Mouse (Mus musculus) heart, postnatal 10 days (tissue): Measurements from ENCODE around the gene Vmn2r53. TPM values are rescaled to one million over a fixed set of nuclear protein-coding genes. Genes with fewer than 3 reads are reported as not detected.
"Not testable (repeated sequence)": the region's sequence is repeated elsewhere in the genome, so short reads cannot be mapped to it uniquely, and the experiment has no call there.

ENCODE experiments used
- DNase-seq, 2 experiments: peaks; one replicate each; pipeline ENCODE4 v3.0.0; 2021
- intact Hi-C: fragments of 180-260 bp; cut with DNase I; formaldehyde crosslinking; loops from one replicate; pipeline ENCODE4 v1.15.1; 2025
- total RNA-seq, 2 experiments: library from RNA; stranded (reverse); gene quantifications; 2 replicates each; pipeline ENCODE4 v1.2.3; 2021

Gene Vmn2r53
- total RNA-seq, result under 1 TPM; 0.02 TPM

DNA sequence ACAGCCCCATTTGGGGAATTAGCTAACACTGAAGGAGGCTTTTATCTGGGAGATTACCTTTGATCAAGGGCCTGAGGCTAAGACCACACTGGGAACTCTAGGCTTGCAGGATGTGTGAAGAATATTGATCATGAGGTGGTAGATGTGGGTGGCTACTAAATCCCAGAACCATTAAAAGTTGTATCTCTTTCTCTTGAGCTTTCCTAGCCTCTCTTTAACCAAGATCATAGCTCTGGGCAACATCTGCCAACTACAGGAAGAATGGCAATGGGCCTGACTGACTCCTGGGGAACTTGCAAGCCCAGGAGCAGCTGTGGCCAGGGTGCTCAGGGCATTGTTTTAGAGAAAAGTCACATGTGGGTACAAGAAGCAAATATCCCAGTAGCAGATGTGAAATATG is at the start of gene Vmn2r53:
Gene Vmn2r53 (minus strand): TSS at position 101 of the 400 bp plus-strand sequence.
- DNase-seq, result no peak
- intact Hi-C loops, result no loop called here

DNA sequence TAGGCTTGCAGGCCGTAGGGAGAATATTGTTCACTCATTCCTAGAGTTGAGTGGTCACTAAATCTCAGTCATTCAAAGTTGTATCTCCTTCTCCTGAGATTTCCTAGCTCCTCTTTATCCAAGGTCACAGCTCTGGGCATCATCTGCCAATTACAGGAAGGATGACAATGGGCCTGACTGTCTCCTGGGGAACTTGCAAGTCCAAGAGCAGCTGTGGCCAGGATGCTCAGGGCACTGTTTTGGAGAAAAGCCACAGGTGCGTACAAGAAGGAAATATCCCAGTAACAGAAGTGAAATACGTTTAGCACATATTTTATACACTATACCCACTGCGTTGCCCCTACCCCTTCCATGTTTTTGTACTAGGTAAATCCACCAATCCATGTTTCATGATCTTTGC is 31.6 kb upstream of the Vmn2r53 start, which contains the start of gene Vmn2r54:
Gene Vmn2r54 (minus strand): TSS at position 101 of the 400 bp plus-strand sequence.
- intact Hi-C loops, result not testable (repeated sequence)

More for the DNA sequence above, 31.6 kb upstream of the Vmn2r53 start, which contains the start of gene Vmn2r54:
- DNase-seq, result not testable (repeated sequence)

Other genes with a start within 250 kb of the Vmn2r53 start
- not detected for gene Vmn1r84, start 239.5 kb downstream of the Vmn2r53 start, total RNA-seq
- gene Zfp551, start 186.0 kb downstream of the Vmn2r53 start, total RNA-seq, result 1 to 10 TPM; 2.9 to 4.0 TPM
- gene Zfp606, start 130.5 kb downstream of the Vmn2r53 start, total RNA-seq, result 10 to 100 TPM; 14.4 to 17.5 TPM
- not detected for gene 2900092C05Rik, start 96.3 kb downstream of the Vmn2r53 start, total RNA-seq
- not detected for gene Vmn2r54, start 31.5 kb upstream of the Vmn2r53 start, total RNA-seq
- gene Vmn2r55, start 76.2 kb upstream of the Vmn2r53 start, total RNA-seq, result not detected
- gene Vmn2r56, start 126.2 kb upstream of the Vmn2r53 start, total RNA-seq, result not detected
- gene Zscan18, start 194.8 kb upstream of the Vmn2r53 start, total RNA-seq, result 1 to 10 TPM; 2.0 to 2.8 TPM
- 1 to 10 TPM; 7.5 to 9.2 TPM for gene Zfp329, start 210.1 kb upstream of the Vmn2r53 start, total RNA-seq
- 10 to 100 TPM; 17.4 to 20.9 TPM for gene Zfp110, start 226.0 kb upstream of the Vmn2r53 start, total RNA-seq